Mouse (Mus musculus) cerebellum, postnatal 25 days (tissue): ENCODE data around the gene Tgfbr3l.
A peak's percentile ranks its signal among the peaks of the same experiment; 100 is the strongest.

Experiments used
- DNase-seq, 2 experiments: peaks; one replicate each; pipeline ENCODE4 v3.0.0; 2021; ENCODE audit warnings: mixed read lengths in 2 of 2

The Tgfbr3l gene

DNA sequence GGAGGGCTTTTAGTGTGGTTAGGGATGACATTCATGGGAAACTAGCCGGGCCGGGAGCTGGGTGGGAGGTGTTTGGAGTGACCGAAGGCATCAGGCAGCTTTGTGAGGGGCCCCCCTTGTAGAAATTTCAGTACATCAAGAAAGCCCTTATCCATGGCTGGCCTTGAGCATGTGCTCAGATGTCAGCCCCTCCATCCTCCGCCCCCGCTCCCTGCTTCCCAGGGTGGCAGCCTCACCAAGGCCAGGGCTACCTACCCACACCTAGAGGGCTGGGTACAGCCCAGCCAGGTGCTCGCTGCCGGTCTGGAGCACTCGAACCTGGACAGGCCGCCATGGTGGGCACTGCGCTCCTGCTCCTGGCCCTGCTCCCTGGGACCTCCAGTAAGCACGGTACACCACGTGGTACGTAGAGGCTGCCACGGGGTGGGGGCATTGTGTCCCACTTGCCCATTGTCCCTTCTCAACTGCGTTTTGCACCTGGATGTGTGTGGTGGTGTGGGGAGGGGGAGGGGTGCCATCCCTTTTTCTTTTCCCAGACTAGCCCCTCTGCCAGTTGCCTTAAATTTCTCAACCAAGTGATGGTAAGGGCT is at the start of gene Tgfbr3l:
Gene Tgfbr3l, plus strand, starts transcription at position 264 of the 590 bp plus-strand sequence.
- DNase-seq: no peak

DNA sequence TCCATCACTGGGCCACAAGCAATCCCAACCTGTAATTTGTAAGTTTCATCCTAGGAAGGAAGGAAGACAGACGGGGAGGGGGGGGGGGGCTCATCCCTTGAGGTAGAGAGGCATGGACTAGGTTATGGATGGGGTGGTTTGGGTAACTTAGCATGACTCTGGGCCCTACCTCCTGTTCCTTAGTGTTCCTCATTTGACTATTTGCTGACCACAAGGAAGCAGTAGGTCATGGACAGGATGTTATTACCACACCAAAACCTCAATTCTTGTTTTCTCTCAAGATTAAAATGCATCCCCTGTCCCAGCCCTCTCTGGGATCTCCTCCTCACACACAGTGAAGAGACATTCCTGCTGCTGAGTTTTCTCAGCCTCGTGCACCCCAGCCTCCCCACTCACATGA is 46.7 kb upstream of the Tgfbr3l start:
- no peak for DNase-seq

DNA sequence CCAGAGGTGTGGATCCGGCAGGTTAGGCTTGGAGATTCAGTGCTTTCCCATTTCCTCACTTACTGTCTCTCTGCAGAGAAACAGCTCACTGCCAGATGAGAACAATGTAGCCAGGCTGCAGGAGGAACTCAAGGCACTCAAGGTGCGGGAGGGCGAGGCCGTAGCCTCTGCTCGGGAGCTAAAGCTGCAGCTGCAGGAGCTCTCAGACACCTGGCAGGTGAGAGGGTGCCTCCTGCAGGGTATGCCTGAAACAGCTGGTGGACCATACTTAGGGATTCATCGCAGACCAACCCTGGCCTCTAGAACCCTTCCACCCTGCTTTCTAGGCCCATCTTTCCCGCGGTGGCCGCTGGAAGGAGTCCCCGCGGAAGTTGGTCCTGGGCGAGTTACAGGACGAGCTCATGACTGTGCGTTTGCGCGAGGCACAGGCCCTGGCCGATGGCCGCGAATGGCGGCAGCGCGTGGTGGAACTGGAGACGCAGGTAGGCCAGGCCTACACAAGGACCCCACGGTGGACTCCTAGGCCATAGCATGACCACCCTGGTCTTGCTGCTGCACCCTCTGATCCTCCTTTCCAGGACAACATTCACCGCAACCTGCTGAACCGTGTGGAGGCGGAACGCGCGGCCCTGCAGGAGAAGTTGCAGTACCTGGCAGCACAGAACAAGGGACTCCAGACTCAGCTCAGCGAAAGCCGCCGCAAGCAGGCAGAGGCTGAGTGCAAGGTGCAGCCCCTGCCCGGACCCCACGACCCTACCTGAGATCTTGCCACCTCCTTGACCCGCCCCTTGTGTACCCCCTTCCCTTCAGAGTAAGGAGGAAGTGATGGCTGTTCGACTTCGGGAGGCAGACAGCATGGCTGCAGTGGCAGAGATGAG is 42.5 kb upstream of the Tgfbr3l start:
- DNase-seq: peak in 1 of 2 experiments; percentile 16

DNA sequence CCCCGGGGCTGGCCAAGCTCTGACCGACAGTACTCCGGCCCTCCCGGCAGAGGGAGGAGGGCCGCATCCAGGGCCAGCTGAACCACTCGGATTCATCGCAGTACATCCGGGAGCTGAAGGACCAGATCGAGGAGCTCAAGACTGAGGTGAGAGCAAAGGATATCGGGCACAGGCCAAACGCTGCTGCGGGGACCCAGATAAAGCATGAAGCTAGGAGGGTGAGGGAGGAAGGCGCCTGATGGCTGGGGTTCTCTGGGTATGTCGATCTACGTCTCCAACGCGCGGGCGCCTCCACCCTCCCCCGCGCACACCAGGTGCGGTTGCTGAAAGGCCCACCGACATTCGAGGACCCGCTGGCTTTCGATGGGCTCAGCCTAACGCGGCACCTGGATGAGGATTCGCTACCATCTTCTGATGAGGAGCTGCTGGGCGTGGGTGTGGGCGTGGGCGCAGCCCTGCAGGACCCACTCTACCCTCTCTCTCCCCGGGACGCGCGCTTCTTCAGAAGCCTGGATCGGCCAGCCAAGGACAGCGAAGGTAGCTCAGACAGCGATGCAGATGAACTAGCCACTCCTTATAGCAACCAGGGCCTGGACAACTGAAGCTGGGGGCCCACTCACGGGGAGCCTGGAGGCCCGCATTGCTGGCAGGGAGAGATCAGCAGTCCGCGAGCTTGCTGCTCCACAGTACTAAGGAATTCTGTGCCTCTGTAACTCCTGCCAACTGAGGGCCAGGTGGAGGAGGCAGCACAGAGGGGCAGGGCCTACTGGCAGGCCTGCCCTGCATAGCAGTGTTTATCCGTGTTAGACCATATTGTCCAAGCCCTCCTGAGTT is 41.6 kb upstream of the Tgfbr3l start:
- peak; percentile 62 to 66 for DNase-seq

DNA sequence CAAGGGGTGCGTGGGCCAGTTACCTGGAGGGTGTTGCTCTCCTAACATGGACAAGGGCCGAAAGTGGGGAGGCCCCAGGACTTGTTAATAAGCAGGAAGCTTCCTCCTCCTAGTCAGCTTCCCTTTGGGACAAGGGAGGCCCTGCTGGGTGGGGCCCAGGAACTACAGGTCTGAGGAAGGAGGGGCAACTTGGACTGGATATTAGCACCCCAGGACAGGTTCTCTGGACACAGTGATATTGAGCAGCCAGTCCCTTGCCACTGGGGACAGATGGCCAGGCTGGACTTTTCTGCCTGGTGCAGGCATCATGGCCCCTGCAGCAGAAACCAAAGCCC is 41.0 kb upstream of the Tgfbr3l start:
- DNase-seq: no peak

DNA sequence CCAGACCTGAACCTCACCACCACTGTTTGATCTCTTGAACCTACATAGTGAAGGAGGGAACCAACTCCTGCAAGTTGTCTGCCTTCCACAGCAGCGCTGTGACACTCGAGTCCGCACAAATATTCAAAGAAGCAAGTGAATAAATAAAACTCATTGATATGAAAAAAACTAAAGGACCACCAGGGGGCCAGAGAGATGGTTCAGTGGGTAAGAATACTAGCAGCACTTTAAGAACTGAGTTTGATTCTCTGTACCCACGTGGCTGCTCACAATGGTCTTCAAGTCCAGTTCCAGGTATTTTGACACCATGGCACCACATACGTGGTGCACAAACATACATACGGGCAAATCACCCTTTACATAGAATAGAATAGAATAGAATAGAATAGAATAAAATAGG is 36.9 kb upstream of the Tgfbr3l start:
- no peak for DNase-seq

DNA sequence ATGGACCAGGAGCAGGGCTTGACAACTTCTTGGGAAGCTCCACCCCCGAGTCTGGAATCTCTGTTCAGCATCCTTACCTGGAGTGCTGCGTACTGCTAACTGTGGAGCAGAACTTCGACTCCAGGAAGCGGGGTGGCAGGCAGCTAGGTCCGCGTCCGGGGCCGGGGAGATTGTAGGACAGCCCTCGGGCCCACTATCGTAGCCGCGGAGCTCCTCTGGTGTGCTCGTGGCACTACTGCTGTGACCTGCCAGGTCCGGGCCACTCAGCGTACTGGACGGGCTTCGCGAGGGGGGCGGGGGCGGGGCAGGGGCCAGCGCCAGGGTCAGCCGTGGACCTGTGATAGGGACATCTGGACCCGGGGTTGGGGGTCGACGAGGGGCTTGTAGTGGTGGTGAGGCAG is 35.2 kb upstream of the Tgfbr3l start:
- peak; percentile 35 to 40 for DNase-seq

DNA sequence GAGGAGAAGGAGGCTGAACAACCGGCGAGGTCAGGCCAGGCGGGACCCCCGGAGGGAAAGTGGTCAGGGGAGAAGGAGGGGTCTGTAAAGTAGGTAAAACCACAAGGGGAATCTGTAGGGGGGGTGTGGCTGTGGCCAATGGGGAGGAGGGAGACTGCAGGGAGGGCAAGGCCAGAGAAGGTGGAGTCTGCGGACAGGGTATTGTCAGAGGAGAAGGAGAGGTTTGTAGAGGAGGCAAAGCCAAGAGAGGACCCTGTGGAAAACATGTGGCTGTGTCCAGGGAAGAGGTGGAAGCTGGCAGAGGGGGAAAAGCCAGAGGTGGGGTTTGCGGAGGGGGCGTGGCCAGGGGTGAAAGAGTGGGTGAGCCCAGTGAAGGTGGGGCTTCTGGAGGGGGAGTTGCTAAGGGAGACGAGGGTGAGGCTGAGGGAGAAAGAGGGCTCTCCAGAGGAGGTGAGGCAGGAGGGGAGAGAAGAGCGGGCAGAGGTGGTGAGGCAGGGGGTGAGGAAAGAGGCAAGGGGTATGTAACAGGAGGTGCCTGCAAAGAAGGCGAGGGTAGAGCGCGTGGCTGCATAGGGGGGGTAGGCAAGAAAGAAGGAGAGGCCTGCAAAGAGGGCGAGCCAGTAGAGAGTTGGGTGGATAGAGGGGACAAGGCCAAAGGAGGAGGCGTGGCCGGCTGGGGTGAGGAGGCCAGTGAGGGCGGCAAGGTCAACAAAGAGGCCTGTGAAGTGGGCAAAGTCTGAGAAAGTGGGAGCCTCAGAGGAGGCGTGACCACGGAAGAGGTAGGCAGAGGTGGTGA is 34.6 kb upstream of the Tgfbr3l start:
- DNase-seq: peak in 1 of 2 experiments; percentile 42

DNA sequence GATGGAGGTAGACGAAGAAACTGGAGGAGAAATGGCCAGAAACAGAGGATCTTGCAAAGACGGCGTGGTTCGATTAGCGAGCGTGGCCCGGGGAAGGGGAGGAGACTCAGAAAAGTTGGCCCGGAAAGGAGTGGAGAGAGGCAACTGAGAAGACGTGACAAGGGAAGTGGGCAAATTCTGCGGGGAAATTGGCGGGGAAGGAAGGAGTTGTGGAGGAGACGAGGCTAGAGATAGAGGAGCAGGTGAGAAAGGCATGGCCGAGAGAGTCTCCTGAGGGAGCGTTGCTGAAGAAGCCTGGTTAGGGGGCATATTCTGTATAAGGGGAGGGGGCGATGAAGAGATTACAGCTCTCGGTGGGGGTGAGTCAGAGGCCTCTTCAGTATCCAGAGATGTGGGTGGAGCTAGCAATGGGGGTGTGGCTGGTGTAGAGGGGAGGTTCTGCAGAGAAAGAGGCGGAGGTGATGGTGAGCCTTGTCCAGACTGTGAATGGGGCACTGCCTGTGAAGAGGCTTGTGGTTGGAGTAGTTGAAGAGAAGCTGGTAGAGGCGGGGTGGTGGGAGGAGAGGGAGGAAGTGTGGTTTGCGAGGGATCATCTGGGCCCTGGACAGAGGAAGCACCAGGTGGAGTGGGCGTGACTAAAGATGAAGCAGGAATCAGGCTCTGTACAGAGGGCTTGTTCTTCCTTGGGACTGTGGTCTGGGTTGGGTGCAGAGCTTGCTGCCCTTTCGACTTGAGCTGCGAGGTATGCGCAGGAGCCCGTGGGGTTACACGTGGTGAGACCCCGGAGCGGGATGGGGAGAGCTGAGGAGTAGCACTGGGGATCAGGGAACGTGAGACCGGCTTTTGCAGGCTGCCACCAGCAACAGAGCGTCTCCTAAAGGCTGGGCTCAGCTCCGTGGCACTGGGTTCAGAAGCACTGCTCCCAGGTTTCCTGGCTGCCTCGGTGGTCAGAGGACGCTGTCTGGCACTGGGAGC is 33.7 kb upstream of the Tgfbr3l start:
- DNase-seq: no peak

DNA sequence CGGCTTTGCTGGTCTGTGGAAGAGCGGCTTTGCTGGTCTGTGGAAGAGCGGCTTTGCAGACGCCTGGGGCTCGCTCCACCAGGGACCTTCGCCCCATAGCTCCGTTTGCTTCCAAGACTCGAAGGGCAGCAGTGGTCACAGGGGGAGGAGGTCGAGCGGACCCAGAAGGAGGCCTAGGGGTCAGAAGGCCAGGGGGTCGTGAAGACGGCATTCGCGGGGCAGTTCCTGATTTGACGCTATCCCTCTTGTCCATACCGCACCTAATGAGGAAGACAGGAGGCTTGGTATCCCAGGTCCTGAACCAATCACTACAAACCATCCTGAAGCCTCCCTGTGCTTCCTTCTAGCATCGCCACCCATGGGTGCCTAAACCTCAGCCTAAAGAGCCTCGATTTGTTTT is 31.7 kb upstream of the Tgfbr3l start:
- peak in 1 of 2 experiments; percentile 44 for DNase-seq

DNA sequence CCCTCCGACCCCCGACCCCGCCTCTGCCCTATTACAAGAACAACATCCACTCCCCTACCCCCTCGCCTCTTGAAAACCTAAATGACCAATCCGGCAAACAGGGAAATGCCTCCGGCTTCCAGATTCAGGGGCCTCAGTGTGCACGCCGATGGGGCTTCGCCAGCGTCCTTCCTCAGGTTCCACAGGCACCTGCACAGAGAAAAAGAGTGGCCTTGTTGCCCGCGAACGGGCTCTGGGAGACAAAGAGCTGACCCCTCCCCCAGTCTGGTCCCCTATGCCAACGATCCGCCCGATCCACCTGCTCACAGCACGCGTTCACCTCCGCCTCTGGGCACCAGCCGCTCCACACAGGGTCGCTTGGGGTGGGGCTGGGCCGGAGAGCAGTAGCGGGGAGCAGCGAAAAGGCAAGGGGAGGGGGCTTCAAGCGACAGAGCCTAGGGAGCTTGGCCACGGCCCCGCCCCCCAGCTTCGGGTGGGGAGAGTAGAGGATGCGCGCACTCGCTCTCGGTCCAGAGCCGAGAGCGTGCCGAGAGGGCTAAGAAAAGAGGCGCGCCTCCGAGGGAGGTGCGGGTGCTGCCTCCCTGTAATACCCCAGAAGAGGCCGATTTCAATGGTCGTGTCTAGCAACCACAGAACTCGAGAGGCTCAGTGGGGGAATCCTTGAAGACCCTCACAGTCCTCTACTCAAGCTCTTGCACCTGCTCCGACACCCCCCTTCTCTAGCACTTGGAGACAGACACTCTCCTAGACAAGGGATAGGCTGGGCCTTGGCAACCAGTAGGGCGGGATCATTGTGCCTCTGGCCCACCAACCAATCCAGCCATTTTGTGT is 31.0 kb upstream of the Tgfbr3l start, which contains the start of gene Prr36:
Gene Prr36, minus strand, starts transcription at position 669 of the 831 bp plus-strand sequence.
- DNase-seq: peak; percentile 78 to 79

DNA sequence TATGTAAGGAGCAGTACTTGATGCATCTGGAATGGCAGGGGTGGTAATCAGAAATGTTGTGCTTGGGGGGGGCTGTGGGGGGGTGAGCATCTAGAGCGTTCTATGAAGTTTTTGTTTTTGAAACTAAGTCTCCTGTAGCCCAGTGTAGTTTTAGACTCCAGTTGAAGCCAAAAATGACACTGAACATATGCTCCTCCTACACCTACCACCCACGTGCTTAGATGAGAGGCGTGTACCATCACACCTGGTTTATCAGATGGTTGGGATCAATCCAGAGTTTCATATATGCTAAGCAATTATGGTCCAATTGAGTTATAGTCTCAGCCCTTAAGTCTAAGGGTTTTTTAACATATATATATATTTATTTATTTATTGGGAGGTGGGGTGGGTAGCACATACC is 28.4 kb upstream of the Tgfbr3l start:
- DNase-seq: no peak

DNA sequence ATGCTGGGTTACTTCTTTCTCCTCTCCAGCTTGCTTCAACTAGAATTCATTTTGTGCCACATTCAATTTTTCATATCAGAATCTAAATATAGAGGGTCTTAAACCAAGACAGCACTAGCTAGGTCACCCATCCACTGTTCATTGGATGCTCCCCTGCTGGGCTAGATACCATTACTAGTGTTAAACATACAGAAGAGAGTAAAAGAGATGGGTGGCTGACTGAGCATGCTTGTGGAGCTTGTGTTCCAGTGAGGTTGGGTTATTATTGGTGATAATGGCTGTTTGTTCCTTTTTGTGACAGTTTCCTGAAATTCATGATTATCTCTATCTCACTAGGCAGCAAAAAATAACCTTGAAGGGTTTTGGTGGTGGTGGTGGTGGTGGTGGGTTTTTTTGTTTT is 26.0 kb upstream of the Tgfbr3l start:
- DNase-seq: no peak

DNA sequence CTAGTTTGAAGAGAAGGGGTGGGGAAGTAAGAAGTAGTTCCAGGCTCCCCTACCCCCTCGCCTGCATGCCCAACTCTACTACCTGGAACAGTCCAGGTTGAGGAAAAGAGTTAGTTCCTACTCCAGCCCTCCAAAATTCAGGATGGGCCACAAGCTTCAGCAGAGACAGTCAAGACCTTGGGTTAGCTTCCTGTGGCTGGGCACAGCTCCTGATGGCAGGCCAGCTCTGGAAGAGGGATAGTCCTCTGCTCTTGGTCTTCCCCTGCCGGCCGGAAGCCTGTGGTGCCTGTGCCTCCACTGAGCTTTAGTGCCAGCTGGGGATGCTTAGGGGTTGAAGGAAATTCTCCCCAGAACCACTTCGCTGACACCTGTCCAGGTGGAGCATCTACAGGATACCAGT is 21.7 kb upstream of the Tgfbr3l start:
- DNase-seq: peak in 1 of 2 experiments; percentile 3

DNA sequence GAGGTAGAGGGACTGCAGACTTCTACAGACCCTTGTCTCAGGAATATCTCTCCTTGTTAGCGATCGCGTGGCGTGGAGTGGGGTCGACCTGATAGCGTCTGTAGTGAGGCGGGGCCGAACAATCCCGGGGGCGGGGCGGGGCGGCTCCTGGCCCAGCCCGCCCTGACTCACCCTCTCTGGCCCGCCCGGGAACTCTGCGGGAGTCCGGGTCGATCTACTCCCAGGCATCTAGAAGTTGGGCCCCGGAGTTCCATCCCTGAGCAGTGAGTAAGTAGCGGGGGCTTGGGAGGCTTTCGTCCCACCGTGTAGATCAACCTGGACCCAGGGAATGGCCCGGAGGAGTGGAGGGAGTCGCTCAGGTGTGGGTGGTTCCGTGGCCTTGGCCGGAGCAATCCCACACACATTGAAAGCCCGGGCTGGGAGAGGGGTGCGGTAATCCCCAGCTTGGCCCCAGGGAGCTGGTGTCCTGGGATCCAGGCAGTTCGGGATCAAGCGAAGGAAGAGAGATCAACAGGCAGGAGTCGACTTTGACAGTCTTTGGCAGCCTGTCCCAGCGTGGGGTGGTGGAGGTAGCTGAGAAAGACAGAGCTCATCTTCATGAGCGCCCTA is 21.2 kb upstream of the Tgfbr3l start, which contains the start of gene Lrrc8e:
Gene Lrrc8e, plus strand, starts transcription at position 89 of the 609 bp plus-strand sequence.
- peak in 1 of 2 experiments; percentile 10 for DNase-seq

DNA sequence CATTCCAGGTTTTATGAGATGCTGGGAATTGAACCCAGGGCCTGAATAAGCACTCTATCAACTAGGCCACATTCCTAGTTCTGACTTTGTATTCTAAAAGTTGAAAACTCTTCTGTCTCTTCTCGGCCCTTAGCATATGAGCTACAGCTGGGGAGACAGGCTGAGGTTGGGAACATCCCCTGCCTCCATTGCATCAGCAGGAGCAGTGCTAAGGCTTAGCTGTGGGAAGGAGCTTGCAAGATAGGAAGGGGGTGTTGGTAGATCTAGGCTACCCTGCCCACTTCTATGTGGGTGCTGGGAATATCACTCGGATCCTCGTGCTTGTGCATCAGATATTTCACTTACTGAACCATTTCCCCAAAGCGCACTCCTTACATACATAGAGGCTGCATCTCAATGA is 20.1 kb upstream of the Tgfbr3l start:
- DNase-seq: no peak

DNA sequence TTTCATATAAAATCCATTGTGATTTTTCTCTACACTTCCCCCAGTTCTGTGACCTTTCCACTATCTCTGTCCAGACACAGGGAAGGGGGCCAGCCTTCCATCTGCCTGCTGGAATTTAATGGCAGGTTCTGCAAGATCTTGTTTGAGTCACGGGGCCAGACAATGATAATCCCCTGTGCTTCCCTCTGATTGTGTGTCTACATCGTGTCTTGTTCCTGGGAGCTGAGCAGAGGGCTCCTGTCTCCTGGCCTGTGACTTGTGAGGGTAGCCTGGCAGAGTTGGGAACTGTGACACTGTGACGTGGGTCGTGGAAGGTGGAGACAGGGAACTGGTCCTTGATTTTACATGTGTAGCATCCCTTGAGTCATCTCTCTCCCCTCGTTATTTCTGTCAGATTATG is 18.2 kb upstream of the Tgfbr3l start:
- DNase-seq: no peak

DNA sequence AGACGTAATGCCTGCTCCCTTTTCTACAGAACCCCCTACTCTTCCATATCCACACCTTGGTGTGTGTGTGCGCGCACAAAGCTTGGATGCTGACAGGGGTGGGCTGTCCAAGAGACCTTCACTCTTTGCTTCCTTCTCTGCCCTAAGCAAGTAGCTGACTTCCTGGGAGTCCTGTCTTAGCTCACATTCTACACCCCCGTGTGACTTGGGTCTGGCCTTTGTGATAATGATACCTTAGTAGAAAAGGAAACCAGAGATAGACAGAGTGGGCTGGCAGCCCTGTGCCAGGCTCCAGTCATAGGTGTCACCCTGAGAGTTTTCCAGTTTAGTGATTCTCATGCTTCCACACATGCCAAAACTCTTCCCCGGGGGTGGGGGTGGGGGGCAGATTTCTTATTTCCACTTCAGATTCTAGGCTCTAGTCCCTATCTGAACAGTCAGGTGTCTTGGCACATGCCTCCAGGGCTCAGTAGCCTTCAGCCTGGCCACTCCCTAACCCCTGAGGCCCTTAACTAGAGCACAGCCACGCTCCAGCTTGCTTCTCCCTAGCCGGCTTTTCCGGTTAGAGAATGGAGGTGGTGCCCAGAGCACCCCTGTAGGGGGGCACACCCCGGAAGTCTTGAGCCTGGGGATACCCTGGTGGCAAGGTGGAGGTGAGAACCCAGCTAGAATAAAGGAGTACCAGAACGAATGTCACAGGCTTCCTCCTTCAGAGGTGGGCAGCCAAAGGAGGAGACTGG is 17.2 kb upstream of the Tgfbr3l start:
- no peak for DNase-seq

DNA sequence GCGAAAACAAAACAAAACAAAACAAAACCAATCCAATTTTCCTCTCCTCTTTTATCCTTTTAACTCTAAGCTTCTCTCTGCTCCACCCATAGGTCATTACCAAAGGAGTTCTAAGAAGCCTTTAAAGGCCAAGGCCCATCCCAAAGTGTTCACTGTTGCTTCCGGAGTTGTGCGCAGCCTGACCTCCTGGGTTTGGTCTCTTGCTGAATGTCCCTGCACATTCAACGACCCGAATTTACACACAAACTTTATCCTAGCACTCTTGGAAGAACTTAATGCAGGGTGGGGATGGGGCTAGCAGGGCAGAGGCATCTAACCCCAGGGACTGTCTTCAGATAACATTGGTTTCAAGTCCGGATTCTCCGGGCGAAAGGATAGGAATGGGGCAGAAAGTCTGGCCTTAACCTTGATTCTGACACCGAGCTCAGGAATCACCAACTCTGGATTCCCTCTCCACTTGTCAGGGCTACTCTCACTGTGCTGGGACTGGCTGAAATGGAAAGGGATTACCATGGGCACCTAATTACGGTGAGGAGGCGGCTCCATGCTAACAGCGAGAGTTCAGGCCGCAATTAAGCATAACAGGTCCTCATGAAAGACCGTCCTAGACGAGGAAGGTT is 10.1 kb upstream of the Tgfbr3l start:
- DNase-seq: no peak
